Mouse (Mus musculus) olfactory bulb, adult 2 months (tissue): ENCODE data around the gene Pde2a.

Experiments
- CTCF ChIP-seq: fragments of 200-500 bp; IDR thresholded peaks from 2 replicates; pipeline ENCODE4 v1.5.1; 2012; ENCODE audit warnings: low read depth, mild to moderate bottlenecking, low read length, moderate library complexity; ENCODE audit not compliant: insufficient read depth
- POLR2A ChIP-seq: fragments of 200-500 bp; IDR thresholded peaks from 2 replicates; pipeline ENCODE4 v1.6.1; 2012; ENCODE audit warnings: mild to moderate bottlenecking, low read depth, low read length, moderate library complexity; ENCODE audit not compliant: insufficient read depth

DNA sequence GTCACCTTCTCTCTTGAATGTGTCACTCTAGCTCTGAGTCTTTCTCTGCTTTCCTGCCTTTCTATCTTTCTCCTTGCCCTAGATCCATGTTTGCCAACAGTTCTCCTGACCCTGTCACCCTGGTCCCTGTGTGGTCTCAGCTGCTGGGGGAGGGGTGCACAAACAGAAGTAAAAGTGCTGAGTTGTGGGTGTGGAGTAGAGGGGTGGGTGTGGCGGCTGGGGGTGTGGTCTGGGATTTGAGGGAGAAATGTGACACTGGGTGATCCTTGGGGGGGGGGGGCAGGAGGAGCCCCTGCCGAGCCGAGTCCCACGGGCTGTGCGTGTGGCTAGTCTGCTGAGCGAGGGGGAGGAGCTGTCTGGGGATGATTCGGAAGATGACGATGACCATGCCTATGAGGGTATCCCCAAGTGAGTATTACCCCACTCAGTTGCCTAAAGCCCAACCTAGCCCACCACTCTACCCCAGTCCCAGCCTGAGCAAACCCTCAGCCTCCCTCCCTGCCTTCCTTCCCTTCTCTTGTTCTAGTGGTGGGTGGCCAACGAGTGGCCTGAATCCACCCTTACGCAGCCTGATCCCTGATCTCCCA is 35.5 kb upstream of the Pde2a start:
- no peak for TF ChIP-seq POLR2A
- no peak for TF ChIP-seq CTCF
